Mouse (Mus musculus) C2C12 (cell line): ENCODE data around the gene Hspa4. TPM values are rescaled to one million over a fixed set of nuclear protein-coding genes. Genes with fewer than 3 reads are reported as not detected.

Source experiments
- H3K27me3 ChIP-seq: one replicate; pipeline ENCODE4 v1.6.1; 2011; ENCODE audit not compliant: control insufficient read depth, insufficient read depth, insufficient read length
- H3K36me3 ChIP-seq: one replicate; pipeline ENCODE4 v1.6.1; 2011; ENCODE audit not compliant: control insufficient read depth, insufficient read depth
- H3K4me3 ChIP-seq: one replicate; pipeline ENCODE4 v1.5.1; 2011; ENCODE audit warnings: mild to moderate bottlenecking, control low read depth; ENCODE audit not compliant: poor library complexity, insufficient read depth, severe bottlenecking
- H3K79me2 ChIP-seq: one replicate; pipeline ENCODE4 v1.6.1; 2011; ENCODE audit not compliant: control insufficient read depth, insufficient read depth
- H3K79me3 ChIP-seq: one replicate; pipeline ENCODE4 v1.6.1; 2011; ENCODE audit warnings: low read depth, control low read depth
- H3ac ChIP-seq: one replicate; pipeline ENCODE3; 2011; ENCODE audit warnings: low read depth; ENCODE audit not compliant: control insufficient read depth, insufficient read length
- CEBPB ChIP-seq: IDR thresholded peaks from one replicate; pipeline ENCODE4 v1.6.1; 2011; ENCODE audit warnings: low read depth, mild to moderate bottlenecking, control low read depth, moderate library complexity
- CTCF ChIP-seq: IDR thresholded peaks from one replicate; pipeline ENCODE4 v1.5.1; 2011; ENCODE audit not compliant: control insufficient read depth, insufficient read depth, insufficient read length
- FOSL1 ChIP-seq: IDR thresholded peaks from one replicate; pipeline ENCODE4 v1.8.0; 2011; ENCODE audit warnings: mild to moderate bottlenecking, low read length; ENCODE audit not compliant: poor library complexity, insufficient read depth, severe bottlenecking
- MAX ChIP-seq: IDR thresholded peaks from one replicate; pipeline ENCODE4 v1.6.1; 2011; ENCODE audit warnings: mild to moderate bottlenecking, control low read depth
- MYOD1 ChIP-seq: IDR thresholded peaks from one replicate; pipeline ENCODE4 v1.6.1; 2011; ENCODE audit warnings: low read depth; ENCODE audit not compliant: control insufficient read depth, insufficient read length
- MYOG ChIP-seq: IDR thresholded peaks from one replicate; pipeline ENCODE4 v1.6.1; 2011; ENCODE audit not compliant: control insufficient read depth, insufficient read length; ENCODE audit errors: extremely low read depth
- USF1 ChIP-seq: IDR thresholded peaks from one replicate; pipeline ENCODE4 v1.6.1; 2011; ENCODE audit warnings: low read depth, mild to moderate bottlenecking, control low read depth, moderate library complexity
- polyA plus RNA-seq: library from polyadenylated mRNA; unstranded; fragments of >200 nt; fragmentation: generic; extraction: Trizol; gene quantifications from one replicate; pipeline ENCODE4 v1.2.1, GENCODE M21; 2012; ENCODE audit warnings: missing spikeins

The Hspa4 gene
- polyA plus RNA-seq, 1 experiment, result 112 TPM

- Histone ChIP-seq H3K79me3 (peaks cover 4% of the 10 kb centered on the region), H3K36me3 (no peaks in the 10 kb centered on the region), H3K27me3 (no peaks in the 10 kb centered on the region), H3K79me2 (peaks cover 11% of the 10 kb centered on the region), H3ac (no peak overlapping the region), H3K4me3 (no peak overlapping the region)
- no peak for TF ChIP-seq FOSL1
- no peak for TF ChIP-seq CEBPB
- TF ChIP-seq USF1, result no peak
- TF ChIP-seq CTCF, result no peak
- no peak for TF ChIP-seq MYOD1
Measured at GRCm38 (mm10) chr11:53304044-53304840, 4.0 kb upstream of the Hspa4 start.

DNA sequence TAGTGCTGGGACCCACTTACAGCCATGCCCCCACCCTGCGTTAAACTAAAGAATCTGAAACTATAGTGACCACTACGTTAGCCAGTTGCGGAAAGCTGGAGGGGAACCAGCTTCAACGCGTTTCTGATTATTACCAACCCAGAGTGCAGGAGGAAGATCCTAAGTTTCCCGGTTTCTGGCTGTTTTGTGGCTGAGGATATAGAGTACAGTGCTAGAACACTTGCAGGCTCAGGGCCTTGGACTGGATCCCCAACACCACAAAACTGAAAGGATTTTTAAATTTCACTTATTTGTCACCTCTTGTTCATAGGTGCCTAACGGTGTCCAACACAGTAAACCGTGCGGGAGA, 884 bp upstream of the Hspa4 start:
- Histone ChIP-seq H3ac (peak overlapping the region; percentile 56), H3K79me3 (peaks cover 35% of the 10 kb centered on the region), H3K4me3 (peak overlapping the region; percentile 99), H3K36me3 (peaks cover 29% of the 10 kb centered on the region), H3K79me2 (peaks cover 42% of the 10 kb centered on the region), H3K27me3 (no peaks in the 10 kb centered on the region)
- TF ChIP-seq FOSL1 (no peak), USF1 (no peak), CTCF (no peak), MYOG (no peak), MAX (no peak), CEBPB (no peak), MYOD1 (no peak)

DNA sequence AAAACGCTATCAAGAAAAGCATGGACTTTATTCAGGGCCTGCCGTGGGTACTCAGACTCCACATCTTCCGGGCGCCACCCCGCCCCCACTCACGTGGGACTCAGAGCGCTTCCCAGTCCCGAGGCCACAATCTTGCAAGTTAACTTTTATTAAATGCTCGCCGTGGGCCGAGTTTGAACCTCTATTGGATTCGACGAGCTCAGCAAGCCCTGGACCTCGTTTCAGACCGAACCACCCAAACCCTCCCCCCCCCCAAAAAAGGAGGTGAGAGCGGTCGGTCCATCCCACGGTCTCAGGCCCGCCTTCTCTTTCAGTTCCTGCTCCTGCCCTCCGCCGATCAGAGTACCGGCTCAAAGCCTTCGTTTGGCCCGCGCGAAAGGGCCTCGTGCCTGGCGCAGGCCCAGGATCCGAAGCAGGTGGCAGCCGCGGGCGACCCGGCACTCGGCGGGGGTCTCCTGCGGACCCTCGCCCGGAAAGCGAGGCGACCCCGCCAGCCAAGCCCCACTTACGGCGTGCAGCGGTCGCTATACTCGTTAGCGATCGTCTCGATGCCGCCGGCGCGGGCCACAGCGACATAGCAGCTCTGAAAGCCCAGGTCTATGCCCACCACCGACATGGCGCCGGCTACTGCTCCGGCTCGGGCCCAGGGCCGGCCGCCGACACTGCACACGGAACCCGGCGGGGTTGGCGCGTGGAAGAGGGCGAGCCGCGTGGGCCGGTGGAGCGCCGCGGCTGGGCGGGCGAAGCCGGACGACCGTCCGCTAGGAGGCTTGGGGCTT, 517 bp downstream of the Hspa4 start:
- Histone ChIP-seq H3K79me2 (peaks cover 56% of the 10 kb centered on the region), H3K4me3 (peak overlapping the region; percentile 99), H3K79me3 (peaks cover 49% of the 10 kb centered on the region), H3ac (peak overlapping the region; percentile 98), H3K27me3 (no peaks in the 10 kb centered on the region), H3K36me3 (peaks cover 43% of the 10 kb centered on the region)
- TF ChIP-seq USF1, result peak; percentile 34
- TF ChIP-seq FOSL1, result no peak

GRCm38 (mm10) chr11:53297947-53298860, 2.1 kb downstream of the Hspa4 start:
- no peak for TF ChIP-seq MAX
- TF ChIP-seq FOSL1, result no peak
- no peak for TF ChIP-seq MYOD1
- H3K79me3 ChIP-seq, result peaks cover 65% of the 10 kb centered on the region
- no peaks in the 10 kb centered on the region for H3K27me3 ChIP-seq
- no peak overlapping the region for H3ac ChIP-seq
- H3K36me3 ChIP-seq, result peaks cover 54% of the 10 kb centered on the region
- no peak overlapping the region for H3K4me3 ChIP-seq
- peaks cover 71% of the 10 kb centered on the region for H3K79me2 ChIP-seq

GRCm38 (mm10) chr11:53296880-53297279, 3.4 kb downstream of the Hspa4 start:
- no peaks in the 10 kb centered on the region for H3K27me3 ChIP-seq
- no peak overlapping the region for H3K4me3 ChIP-seq
- H3ac ChIP-seq, result no peak overlapping the region
- TF ChIP-seq MYOG, result no peak
- TF ChIP-seq FOSL1, result no peak
- TF ChIP-seq USF1, result no peak
- TF ChIP-seq CTCF, result no peak
- no peak for TF ChIP-seq MAX
- TF ChIP-seq MYOD1, result no peak
- TF ChIP-seq CEBPB, result no peak
- peaks cover 78% of the 10 kb centered on the region for H3K79me3 ChIP-seq
- H3K36me3 ChIP-seq, result peaks cover 68% of the 10 kb centered on the region
- H3K79me2 ChIP-seq, result peaks cover 84% of the 10 kb centered on the region
